Mouse (Mus musculus) right cerebral cortex, postnatal 25 days (tissue): ENCODE results near the gene Prkci.

Experiments used
- DNase-seq: peaks from one replicate; pipeline ENCODE4 v3.0.0; 2022

Gene Prkci

DNA sequence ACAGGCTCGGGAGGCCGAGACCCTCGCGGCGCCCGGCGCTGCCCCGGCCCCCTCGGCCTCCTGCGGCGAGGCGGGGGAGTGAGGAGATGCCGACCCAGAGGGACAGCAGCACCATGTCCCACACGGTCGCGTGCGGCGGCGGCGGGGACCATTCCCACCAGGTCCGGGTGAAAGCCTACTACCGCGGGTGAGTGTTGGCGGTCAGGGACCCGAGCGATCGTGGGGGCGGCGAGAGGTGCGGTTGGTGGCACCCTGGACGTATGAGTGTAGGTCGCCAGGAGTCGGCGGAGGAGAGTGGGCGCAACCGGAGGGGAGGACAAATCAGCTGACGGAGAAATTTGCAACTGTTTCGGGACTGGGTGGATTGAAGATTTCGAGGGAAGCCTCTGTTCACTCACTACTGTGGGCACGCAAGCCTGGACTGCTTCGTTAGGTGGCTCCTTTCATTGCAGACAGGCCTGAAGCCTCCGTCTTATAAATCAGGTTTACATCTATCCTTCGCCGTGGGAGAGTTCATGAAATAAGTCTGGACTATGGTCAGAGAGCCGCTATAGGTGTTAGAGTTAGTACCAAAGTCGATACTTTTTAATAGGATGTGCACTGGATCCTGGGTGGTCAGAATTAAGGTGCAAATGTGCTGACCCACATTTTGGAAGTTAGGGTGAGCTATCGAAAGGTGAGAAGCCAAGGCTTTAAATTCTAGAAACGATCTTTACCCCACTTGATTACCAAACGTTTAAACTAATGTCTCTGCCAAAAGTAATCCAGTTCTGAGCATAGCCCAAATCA is 546 bp downstream of the Prkci start:
- DNase-seq = no peak

DNA sequence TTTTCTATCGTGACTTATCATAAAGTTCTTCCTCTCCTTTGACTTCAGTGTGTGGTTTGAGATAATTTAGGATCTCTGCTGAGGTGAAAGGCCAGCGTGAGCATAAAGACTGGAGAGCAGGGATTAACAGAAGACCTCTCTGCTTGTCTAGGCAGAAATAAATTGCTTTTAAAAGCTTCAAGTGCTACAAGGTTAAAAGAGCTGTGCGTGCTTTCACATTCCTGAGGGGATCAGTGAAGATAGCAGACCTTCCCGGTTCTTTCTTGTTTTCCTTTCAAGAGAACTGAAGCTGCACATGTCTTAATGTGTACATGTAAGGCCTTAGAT is 1.1 kb downstream of the Prkci start:
- DNase-seq = no peak

DNA sequence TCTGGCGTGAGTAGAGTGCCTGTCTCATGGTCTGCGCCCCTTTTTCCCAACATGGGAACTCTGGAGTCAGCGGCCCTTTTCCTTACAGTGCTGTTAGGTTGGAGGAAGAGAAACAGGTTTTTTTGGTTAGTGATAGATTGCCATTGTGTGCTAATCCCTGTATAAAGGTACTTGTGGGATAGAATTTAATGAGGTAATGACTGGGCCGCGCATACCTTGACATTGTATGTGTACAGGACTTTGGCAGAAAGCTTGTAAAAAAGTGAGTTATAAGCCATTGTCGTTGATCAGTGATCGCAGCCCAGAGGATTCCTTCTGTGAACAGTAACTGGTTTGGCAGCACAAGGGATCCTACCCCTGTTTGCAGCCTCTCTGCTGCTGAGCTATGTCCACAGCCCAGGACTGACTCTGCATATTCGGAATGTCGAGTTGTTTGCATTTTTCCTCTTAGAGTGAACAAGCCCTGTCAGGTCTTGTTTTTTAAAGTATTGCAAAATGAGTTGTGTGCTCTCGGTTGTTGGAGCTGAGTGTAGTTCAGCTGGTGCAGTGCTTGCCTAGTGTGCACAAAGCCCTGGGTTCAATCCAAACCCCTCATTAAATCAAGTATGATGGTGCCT is 4.0 kb downstream of the Prkci start:
- no peak for DNase-seq

DNA sequence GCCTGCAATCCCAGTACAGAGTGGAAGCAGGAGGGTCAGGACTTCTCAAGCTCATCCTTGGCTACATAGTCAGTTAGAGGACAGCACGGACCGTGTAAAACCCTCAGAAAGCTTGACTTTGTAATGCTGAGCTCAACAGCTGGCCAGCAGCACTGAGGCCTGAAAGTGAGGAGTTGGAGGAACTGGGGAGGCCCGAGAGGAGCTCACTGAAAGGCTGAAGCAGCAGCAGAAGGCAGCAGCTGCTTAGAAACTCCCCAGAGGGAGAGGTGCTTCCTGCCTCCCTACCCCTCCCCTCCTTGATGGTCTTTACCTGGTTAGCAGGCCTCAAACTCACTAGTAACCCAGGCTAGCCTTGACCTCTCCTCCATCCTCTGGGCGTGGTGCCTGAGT is 4.5 kb downstream of the Prkci start:
- DNase-seq = no peak

DNA sequence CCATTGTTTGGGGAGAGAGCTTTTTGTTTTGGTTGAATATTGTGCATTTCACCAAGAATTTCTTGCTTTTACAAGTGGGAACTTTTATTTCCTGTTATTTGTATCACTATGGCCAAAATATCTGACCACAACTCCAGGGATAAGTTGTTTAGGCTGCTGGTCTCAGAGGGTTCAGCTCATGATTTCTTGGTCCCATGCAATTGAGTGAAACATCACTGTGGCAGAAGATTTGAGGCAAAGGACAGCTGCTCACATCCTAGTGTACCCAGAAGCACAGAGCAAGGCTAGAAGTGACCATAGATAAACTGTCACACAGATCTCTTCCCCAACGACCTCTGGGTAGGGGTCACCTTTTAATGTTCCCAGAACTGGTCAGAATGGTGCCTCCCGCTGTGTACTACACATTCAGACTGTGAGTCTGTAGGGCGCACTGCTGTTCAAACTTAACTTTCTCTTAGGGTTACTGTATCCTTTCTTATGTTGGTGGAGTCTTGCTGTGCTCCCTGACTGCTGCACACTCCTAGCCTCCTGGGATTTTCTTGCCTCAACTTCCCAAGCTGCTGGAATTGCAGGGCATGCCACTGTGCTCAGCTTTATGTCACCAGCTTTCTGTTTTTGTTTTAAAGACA is 5.6 kb downstream of the Prkci start:
- no peak for DNase-seq

DNA sequence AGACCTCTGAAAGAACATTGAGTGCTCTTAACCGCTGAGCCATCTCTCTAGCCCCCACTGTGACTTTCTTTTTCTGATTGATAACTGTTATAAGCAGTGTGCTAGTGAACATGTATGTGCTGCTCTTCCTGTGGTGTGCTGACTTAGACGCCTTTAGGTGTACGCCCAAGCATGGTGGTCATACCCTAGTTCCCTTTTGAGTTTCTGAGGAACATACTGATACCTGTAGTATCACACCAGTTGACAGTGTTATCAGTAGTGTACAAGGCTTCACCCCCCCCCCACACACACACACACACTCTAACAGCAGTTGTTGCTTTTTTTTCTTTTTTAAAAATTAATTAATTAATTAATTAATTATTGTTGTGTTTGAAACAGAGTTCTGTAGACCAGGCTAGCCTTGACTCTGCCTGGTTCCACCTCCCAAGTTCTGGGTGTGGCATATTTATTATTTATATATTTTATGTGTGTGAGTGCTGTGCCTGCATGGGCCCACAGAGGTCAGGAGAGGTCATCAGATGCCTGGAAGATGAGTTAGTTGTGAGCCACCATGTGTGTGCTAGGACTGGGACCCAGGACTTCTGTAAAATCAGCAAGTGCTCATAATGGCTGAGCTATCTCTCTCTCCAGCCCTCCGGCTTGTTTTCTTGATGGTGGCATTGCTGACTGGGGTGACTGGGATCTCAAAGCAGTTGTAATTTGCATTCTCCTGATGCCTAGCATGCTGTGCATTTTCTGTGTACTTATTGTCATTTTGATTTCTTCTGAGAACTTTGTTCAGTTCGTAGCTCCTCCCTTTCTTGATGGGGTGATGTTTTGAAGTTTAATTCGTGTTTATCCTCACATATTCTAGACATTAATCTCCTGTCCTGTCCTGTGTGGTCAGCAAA is 9.0 kb downstream of the Prkci start:
- no peak for DNase-seq

DNA sequence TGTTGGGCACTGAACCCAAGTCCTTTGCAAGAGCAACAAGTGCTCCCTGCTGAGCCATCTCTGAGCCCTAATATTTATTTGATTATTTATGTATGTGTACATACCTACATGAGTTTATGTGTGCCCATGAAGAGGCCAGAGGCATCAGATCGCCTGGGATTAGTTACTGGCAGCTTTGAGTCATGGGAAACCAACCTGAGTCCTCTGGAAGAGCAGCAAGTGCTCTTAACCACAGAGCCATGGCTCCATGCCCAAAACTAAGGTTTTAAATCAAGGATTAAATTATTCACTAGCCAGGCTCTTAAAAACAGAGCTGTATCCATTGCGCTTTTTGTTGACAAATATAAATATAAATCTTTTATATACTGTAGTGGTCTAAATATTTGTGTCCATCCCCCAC is 18.8 kb downstream of the Prkci start:
- DNase-seq = no peak

DNA sequence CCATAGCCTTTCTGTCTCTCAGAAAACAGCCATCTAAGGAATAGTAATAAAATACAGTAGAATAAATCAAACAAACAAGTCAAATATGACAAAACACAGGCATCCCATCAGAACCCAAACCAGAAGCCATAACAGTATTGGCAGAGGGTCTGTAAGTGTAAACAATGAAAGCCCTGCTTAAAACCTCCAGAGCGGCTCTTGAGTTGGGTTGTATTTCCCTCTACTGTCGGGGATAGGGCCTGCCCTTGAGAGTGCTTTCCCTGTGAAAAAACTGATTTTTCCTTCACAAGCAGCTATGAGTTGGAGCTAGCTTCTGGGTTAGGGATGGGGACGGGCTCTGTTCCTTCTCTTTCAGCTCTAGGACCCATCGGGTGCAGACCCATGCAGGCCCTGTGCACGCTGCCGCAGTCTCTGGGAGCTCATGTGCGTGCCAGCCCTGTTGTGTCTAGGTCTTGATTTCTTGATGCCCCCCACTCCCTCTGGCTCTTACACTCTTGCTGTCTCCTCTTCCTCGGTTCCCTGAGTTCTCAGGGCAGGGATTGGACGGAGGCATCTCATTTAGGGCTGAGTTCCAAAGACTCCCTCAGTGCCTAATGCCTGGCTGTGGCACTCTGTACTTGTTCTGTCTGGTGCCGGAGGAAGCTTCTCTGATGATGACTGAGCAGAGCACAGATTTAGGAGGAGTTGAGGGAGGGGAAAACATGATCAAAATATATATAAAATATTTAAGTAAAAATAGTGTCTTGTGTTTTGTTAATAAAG is 20.3 kb downstream of the Prkci start:
- no peak for DNase-seq

DNA sequence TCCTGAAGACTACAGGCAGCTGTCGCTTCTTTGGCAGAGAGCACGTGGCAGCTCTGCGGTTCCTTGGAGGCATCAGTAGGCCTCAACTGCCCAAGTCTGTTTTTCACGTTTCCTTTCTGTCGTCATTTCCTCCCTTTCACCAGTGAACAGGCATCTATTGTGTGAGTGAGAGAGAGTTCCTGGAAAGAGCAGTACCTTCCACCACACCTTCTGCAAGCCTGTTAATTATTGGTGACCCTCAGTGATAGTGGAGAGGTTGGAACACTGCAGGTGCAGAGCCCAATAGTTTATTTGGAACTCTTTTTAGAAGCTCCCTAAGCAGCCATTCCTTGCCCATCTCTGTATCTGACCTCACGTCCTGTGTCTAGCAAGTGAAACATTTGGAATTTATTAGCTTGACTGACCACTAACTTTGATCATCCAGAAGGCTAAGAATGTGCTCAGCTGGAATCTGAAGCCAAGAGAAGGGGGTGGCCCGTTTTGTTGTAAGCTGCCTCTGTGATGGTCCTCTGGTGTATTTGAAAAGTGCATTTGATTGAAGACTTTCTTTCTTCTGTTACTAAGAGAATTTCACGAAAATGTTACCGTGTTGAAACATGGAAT is 21.1 kb downstream of the Prkci start:
- no peak for DNase-seq

DNA sequence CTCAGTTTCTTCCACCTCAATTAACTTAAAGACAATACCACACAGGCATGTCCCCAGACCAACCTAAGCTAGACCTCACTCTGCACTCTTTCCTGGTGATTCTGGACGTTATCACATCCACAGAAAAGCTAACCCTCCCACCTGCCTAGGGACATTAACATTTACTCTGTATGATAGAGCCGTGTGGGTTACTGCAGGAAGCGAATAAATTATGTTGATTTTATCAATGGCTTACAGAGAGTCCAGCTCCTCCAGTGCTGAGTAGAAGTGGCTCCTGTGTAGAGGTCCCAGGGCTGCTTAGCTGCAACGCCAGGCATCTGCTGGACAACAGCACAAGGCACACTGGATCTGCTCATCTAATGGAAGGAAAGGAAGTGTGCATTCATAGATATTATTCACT is 22.1 kb downstream of the Prkci start:
- DNase-seq = no peak

DNA sequence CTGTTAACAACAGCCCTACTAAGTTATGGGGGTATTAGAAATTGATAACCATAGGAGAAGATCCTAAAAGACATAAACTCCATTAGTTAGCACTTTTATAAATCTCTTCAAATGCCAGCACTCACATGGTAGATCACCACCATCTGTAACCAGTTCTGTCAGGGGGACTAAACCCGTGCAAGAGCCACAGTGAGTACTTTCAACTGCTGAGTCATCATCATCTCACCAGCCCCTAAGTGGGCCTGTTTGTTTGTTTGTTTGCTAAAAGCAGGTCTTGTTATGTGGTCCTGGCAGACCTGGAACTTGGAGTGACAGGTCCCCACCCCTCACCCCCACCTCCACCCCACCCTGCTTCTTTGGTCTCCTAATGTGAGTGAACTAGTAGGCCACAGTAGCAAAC is 23.7 kb downstream of the Prkci start:
- DNase-seq = no peak

DNA sequence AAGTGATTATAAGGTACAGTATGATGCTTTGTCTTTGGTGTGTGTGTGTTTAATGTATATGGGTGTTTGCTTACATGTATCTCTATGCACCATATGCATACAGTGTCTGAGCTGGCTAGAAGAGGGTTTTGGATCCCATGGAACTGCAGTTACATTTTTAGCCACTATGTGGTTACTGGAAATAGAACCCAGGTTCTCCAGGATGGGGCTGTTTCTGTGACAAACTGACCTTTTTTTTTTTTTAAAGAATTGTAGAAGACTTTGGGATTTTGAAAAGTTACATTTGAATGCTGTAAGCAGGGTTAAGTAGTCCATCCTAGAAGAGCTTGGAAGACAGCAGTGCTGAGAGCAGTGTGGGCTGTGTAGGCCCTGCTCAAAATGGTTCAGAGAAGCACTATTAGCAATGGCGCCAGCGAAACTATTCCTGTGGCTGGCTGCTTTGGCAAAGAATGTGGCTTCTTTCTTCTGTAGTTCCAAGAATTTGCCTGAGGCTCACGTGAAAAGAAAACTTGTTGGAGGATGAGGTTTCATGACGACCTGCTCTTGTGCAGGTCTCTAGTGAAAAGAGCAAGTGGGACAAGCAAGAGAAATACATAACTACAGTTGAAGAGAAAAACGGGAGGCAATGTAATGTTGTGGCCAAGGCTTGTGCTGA is 24.4 kb downstream of the Prkci start:
- no peak for DNase-seq

DNA sequence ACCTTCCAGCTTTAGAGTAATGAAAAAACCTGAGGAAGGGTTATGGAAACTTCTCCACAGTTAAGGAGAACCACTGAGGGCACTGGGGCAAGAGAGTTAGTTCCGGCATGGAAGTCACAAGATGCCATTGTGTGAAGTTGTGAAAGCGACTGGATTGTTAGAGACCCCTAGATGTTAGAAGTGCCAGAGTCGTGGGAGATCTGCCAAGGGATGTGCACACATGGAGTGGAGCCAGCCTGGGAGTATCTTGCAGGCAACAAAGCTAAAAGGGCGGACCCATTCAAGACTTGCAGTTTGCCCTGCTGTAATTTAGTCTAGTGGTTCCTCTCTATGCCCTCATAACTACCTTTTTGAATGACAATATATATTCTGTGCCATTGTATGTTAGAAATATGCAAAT is 25.1 kb downstream of the Prkci start:
- no peak for DNase-seq

DNA sequence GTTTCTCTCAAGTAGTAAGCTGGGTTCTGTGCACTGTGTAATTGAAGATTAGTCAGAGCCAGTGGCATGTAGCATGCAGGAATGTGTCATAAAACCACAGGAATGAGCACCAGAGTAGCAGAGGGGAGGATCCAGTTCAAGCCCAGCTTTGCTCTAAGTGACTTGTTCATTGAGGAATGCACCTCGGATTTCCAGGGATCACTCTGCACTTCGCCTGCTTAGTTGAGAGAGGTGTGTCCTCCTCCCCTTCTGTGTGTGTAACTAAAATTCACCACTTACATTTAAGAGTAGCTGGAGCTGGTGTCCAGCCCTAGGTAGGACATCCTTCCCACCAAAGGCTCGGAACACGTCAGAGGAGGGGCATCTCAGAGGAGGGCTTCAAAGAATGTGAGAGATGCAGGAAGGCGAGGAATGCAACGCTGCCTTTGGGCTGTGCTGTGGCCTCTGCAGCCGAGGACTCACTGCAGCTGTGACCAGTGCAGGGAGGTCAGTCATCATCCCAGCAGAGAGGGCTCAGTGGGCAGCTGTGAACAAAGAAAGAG is 27.4 kb downstream of the Prkci start:
- DNase-seq = no peak

DNA sequence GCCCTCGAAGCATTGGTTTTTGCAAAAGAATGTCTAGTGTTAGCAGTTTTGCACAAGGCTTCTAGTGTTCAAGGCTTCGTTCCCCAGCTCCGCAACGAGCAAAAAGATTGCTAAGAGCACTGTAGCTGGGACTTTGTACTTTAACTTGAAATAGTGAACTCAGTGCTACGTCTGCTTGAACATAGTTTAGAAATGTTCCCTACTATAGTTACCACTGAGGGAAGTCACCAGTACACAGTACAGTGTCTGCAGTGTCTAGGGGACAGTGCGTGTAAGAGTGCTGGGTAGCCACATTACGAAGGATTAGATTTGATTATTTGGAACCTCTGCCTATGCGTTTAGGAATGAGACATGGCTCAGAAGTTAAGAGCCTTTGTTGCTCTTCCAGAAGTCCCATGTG is 32.2 kb downstream of the Prkci start:
- no peak for DNase-seq

DNA sequence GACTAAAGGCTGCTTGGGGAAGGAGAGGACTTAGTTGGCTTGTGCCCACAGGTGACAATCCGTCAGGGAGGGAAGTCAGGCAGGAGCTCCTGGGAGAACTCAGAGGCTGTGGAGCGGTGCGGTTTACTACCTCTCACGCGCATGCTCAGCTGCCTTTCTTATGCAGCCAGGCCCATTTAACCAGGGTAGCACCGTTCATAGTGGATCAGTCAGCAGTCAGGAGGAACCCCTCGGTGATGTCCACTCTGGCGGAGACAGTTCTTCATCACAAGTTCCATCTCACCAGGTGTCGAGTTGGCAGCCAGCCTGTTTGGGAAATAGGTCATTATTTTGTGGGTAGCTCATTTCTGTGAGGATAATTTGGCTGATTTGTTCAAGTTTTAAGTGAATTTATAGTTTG is 36.1 kb downstream of the Prkci start:
- DNase-seq = no peak

DNA sequence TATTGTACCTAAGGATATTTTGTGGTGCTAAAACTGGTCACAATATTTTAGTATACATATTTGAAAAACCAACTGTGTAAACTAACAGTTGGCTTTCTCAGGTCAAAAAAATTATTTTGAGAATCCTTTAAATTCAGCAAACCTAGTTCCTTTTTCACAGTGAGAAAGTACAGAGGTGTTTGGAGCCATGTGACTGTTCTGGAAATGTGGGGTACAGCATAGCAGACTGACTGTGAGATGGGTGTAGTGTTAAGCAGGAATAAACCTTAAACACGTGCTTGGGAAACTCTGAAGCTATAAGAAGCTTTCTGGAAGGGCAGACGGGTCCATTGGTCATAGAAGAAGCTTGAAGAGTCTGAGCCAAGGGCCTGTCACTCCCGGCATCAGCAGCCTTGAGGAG is 38.1 kb downstream of the Prkci start:
- DNase-seq = no peak

DNA sequence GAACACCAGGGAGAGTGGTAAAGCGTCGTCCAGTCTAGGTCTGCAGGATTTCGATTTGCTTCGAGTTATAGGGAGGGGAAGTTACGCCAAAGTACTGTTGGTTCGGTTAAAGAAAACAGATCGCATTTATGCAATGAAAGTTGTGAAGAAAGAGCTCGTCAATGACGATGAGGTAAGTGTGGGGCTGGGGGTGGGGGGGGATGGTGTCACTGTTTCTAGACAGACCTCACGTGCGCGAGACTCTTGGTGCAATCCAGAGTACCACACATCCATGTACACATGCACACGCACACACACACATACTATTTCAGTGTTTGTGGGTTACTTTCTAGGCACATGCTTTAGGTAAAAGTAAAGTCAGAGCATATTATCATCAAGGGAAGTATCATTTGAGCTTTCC is 42.3 kb downstream of the Prkci start:
- no peak for DNase-seq

DNA sequence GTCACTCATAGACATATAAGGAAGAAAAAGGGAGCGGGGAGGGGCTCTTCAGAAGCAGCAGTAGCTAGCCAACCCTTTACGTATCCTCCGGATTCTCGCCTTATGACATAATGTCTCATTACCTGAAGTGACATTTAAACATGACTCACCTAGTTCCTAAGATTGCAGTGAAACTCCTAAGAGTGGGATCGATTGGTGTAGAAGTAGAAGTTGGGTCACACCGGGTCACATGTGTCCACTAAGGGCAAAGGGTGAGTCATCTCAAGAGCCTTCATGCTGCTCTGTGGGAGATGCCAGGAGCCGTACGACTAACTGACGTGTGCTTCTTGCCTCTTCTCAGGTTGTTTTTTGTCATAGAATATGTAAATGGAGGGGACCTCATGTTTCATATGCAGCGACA is 43.1 kb downstream of the Prkci start:
- DNase-seq = no peak

DNA sequence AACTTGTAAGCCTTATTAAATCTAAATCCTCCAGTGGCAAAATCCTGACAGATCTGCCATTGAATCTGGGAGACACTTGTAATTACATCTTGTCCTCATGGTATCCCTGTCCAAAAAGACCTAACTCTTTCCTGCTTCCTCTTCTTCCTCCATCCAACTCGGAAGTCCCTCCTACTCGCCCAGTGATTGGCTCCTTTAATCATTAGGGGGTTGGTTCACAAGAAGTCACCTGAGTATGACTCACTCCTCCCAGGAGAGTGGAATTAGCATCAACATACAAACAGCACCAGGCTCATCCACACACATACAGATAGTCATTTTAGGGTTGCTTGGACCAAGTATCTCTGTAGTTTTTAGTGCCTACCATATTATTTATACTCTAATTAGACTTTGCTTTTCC is 47.4 kb downstream of the Prkci start:
- no peak for DNase-seq

DNA sequence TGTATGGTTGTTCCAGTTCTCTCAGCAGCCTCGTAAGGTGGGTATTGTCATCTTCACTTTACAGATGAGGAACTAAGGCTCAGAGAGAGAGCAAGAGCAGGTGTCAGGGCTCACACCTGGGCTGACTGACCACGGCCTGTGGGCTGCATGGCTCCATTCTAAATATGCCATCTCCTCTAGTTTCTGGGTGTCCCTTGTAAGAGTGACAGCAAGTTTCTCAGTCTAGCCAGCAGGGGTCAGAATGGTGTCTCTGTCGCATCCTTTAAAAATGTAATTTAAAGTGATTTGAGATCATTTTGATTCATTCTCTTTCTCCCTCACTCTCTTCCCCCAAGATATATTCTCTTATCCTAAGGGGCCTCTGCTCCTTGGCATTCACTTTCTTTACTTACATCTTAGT is 51.7 kb downstream of the Prkci start:
- no peak for DNase-seq

DNA sequence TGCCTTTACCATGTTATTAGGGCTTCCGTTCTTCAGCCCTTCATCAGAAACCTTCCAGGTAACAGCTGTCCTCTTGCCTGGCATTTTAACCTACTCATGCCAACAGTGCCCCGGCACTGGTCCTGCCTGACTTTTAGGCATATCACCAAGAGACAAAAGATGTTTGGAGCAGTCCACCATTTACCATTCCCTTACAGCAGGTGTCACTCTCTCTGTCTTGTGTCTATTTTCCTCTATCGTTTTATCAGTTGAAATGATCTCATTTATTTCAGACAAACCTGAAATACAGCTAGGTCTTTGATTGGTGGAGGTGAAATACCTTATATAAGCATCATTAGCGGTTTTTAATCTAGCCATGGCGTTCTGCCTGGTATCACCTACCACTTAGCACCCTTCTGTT is 53.5 kb downstream of the Prkci start:
- DNase-seq = no peak
